Mouse (Mus musculus) mature B cell (primary cell): Measurements from ENCODE around the gene Tnf.

Source experiments
- in situ Hi-C: fragments of 300-500 bp; cut with MboI; formaldehyde crosslinking; loops from 2 replicates; pipeline ENCODE4 v1.14.3; 2019

Tnf gene

DNA sequence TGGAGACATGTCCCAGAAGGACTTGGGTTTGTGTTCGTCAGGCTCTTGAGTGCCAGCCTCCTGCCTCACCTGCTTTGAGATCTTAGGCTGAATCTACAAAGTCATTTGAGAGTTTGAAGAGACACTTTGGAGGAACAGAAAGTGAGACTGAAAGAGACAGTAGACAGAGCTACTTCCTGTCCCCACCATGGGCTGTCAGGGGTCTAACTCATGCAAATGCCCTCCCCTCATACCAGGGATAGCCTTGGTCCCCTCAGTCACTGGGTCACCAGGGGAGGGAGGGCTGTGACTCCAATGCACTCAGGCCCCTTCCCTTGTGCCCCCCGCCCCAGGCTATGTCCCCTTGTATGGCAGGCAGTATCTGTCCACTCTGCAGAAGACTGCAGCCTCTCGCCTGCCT is 28.5 kb downstream of the Tnf start:
- in situ Hi-C loops, result no loop called here

DNA sequence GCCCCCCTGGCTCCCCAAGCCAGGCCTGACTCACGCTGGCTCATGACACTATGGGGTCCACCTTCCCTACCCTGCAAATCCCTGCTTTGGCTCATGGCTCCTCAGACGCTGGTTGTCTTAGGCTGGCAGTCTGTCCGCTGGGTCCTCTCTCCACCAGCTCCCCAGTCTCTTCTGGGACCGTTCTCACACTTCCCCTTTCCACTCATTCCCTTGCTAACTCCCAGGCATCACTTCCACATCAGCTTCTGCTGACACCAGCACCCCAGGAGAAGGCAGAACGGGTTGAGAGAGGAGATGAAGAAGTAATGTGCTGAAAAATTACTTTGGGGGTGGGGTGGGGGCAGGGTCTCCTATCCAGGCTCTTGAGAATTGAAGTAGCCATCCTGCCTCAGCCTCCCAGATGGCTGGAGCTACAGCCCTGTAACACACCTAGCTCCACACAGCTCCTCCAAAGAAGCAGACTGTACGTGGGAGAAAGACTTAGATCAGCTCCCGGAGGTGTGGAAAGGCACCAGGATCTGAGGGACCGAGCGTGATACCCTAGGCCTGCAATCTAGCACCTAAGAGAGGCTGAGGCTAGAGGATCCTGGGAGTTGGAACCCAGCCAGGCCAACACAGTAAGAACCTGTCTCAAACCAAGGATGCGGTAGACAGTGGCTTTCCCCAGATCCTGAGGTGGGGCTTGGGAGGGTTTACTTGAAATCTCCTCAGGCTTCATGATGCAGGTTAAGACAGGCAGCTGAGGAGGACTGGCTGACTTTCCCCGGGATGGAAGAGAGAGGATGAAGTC is 29.2 kb downstream of the Tnf start:
- in situ Hi-C loops, result no loop called here

DNA sequence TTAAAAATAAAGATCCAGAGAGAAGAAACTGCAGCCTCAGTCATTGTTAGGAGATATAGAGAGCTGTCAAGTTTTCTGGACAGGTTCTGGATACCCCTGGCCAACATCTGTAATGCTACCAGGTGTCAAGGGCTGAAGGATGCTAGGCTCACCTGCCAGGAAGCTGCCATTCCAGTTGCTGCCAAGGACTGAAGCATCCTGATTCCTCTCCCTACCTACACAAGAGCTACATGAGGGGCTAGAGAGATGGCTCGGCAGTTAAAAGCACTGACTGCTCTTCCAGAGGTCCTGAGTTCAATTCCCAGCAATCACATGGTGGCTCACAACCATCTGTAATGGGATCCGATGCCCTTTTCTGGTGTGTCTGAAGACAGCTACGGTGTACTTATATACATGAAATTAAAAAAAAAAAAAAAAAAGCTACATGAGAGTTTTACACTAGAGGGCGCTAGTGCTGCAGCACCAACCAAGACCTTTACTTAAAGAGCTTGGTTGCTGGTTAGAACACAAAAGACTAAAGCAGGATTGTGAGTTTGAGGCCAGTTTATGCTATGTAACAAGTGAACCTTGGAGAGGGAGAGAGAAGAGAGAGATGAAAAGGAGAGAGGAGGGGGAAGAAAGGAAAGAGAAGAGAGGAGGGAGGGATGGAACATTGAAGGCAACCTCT is 33.1 kb downstream of the Tnf start:
- in situ Hi-C loops, result loop anchor here (5.0 kb wide), 1 partner anchor 64 kb away; the partner anchor contains the start of gene Atp6v1g2

DNA sequence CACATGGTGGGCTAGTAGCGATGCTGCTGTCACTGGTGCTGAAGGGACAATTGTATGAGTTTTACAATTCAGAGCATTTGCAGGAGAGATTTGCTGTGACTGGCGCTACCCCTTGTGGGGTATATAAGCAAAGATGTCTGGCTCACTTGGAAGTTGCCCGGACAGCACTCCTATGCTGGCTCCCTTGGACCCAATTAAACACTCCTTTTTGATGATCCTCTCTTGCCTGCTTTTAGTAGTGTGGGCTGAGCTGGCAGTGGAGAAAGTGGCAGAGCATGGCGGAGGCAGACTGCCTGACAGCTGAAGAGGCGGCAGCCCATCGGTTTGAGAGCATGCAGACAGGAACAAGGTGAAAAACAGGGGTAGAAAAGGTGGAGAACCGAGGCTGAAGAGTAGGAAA is 34.0 kb downstream of the Tnf start:
- in situ Hi-C loops, result loop anchor here (5.0 kb wide), 1 partner anchor 65 kb away; the partner anchor contains the start of gene Atp6v1g2

DNA sequence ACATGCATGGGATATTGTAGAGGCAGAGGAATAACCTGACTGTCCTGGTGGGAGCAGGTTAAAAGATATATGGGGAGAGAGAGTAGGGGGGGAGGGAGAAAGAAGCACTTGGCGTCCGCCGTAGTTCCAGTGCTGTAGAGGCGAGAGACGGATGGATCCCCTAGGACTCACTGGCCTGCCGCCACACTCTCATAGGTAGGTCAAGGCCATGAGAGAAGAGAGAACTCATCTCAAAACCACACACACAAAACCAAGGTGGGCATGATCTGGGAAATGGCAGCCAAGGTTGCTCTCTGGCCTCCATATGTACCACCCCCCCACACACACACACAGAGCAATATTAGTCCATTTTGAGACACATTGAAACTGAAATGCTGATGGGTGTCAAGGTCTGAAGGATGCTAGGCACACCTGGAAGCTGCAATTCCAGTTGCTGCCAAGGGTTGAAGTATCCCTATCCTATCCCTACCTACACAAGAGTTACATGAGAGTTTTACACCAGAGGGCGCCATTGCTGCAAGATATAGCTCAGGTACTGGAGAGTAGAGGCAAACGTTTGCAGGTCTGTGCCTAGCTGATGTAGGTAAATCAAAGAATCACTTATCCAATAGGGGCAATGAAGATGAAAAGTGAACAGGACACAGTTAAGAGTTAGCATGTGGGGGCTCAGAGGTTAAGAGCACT is 35.3 kb downstream of the Tnf start:
- in situ Hi-C loops, result loop anchor here (5.0 kb wide), 1 partner anchor 66 kb away; the partner anchor contains the start of gene Atp6v1g2

DNA sequence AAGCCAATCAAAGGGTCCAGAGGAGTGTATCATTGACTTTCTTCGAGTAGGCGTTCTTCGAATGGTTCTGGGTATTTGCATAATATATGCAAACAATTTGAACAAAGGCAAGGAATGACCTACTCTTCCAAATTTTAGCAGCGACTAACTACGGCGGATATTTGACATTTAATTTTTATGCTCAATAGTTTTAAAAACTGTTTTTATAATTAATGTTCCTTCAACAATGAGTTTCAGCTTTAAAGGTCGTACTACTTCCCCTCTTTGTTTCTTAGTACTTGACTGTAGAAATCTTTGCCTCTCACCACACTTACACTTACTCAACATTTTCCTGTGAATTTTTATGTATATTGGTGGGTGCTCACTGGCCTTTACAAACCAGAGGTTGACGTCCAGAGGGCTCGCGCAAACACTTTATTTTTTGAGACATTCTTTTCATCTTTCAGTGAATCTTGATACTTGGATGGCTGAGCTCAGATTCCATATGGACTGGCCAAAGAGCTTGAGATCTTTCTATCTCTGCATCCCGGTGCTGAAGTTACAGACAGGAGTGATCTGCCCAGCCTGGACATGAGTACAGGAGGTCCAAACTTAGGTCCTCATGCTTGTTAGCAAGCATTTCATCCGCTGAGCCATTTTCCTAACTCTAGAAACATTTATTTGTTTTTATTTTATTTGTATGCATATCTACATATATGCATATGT is 36.2 kb downstream of the Tnf start:
- in situ Hi-C loops, result loop anchor here (5.0 kb wide), 1 partner anchor 67 kb away; the partner anchor contains the start of gene Atp6v1g2

DNA sequence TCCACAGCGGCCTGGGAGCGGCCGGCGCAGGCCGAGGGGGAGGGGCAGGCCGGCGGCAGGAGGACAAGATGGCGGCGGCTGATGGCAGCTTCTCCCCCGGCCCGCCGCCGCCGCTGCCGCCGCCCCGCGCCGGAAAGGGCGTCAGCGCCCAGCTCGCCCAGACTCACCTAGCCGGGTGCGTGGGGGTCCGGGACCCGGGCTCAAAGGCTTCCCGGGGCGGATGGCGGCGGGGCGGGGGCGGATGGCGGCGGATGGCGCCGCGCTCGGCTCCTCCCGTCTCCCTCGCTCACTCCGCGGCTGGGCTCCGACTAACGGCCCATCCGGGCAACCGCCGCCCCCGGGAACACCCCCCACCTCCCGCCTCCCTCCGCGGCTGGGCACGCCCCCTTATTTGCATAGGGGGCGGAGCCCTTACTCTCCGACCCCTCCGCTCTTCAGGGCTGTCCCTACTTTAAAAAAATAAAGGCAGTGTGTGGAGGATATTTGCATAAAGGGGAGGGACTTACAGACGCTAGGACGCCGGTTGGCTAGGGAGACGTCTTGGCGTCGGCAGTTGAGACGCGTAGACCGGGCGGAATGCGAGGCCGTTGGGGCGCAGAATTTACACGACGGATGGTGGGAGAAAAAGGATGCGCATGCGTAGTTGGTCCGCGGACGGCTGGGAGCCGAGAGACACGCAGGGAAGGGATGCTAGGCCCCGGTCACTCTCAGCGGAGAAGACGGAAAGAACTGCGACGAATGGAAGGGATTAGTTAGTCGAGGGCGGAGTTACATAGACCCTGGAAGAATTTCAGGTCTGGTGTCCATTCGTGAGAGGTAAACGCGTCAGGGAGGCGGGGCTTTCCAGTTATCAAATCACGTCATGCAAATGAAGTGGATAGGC is 37.0 kb downstream of the Tnf start, which contains the start of gene Prrc2a:
Gene Prrc2a, minus strand, starts transcription at position 330 of the 883 bp plus-strand sequence.
- in situ Hi-C loops, result loop anchor here (5.0 kb wide), 1 partner anchor 67 kb away; the partner anchor contains the start of gene Atp6v1g2

DNA sequence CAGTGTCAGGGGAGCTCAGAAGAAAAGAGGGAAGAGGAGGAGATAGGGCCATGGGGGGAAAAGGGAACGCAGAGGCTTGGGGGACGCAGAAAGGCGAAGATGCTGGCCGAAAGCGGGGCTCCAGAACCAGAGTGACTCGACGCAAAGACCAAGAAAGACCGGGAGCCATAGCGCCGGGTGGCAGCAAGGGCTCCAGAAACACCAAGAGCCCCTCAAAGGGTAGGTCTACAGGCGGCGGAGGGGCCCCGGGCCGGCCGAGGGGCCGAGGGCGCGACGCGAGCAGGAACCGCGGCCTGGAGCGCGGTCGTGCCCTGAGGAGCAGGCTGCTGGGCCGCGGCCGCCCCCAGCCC is 37.6 kb downstream of the Tnf start:
- in situ Hi-C loops, result no loop called here

DNA sequence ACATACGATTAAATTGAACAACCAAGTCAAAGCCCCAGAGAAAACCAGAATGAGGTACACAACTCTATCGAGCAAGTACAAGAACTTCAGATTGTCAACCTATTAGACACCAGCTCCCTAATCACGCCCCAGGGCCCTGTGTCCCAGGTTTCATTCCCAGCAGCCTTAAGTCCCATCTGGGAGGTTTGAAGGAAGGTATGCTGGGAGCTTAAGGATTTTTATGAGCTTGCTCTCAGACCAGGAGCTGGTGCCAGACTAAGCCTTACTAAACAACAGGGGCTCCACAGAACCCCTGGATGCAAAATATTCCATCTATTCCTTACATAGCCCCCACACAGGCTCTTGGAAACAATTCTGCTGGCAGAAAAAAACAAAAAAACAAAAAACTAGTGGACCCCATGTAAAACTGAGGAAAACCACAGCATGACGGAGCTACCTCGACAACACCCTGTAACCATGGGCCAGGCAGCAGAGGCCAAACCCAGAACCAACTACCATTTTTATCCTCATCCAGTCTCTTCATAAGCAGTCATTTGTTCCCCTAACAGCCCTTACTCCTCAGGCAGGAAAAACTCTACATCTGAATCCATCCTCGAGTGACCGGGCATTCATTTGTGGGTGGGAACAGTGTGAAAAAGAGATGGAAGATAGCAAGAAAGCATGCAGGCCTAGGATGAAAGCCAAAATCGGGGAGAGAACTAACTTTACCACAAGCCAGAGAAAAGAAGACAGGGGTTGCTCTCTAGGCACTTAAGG is 38.3 kb downstream of the Tnf start:
- in situ Hi-C loops, result no loop called here

DNA sequence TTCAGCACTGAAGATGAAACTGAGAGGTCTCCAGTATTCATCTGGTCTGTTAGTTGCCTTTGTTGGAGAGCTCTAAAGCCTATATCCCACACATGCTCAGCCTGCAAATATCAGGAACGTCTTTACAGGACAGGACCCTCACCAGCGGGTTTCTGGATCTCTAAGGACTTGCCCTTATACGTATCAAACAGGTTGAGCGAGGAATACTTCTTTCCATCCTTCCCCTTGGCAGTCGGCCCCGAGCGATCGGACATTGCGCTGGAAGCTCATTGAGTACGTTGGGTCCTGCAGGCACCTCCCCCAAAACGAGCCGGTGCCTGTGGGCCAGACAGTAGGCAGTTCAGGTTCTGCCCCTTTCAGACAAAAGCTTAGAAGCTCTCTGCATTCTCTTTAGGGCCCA is 39.1 kb downstream of the Tnf start:
- in situ Hi-C loops, result no loop called here

DNA sequence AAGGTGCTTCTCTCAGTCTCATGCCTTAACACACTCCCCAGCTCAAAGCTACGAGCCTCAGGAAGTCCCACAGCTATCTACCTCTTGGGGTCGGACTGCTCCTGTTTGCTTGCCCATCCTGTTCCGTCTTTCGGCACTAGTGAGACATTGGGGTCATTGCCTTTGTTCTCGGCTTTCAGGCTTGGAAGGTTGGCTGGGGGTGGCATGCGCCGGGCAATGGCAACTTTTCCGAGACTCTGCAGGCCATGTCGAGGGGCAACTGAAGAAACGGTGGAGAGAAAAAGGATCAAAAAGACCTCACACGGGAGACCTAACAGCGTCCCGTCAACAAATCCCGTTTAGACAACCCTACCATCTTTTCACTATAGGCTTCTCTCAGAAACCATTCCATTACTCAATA is 39.7 kb downstream of the Tnf start:
- in situ Hi-C loops, result no loop called here

DNA sequence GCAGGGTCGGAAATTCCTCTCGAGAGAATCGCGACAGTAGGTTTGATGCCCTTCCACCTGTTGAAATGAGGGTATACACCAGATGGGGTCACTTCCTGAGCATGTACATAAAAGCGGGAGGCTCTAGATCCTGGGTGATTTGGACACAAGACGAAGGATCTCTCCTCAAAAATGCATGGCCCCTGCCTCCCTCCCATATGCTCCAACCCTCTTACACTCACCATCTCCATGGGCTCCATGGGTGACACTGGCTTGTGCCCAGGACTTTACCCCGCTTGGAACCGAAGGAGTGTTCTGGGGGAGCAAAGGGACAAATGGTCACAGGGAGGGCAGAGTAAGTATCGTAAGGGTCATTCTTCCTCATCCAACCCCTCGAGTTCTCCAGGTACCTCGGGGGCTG is 40.4 kb downstream of the Tnf start:
- in situ Hi-C loops, result no loop called here

DNA sequence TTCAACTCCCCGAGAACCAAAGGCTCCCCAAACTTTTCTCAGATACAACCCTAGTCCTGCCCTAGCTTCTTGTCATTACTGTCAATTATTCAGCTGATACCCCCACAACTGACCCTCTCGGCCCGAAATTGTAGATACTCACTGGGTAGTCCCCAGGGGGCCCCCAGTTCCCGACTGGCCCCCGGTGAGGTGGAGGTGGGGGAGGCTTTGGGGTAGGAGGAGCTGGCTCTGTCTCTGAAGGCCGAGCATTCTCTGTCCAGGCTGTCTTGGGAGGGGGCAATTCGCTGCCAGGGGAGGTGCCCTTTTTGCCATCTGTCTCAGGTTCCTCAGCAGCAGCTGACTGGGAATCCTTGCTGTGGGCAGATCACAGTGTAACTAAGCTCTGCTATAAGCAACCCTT is 42.2 kb downstream of the Tnf start:
- in situ Hi-C loops, result no loop called here

DNA sequence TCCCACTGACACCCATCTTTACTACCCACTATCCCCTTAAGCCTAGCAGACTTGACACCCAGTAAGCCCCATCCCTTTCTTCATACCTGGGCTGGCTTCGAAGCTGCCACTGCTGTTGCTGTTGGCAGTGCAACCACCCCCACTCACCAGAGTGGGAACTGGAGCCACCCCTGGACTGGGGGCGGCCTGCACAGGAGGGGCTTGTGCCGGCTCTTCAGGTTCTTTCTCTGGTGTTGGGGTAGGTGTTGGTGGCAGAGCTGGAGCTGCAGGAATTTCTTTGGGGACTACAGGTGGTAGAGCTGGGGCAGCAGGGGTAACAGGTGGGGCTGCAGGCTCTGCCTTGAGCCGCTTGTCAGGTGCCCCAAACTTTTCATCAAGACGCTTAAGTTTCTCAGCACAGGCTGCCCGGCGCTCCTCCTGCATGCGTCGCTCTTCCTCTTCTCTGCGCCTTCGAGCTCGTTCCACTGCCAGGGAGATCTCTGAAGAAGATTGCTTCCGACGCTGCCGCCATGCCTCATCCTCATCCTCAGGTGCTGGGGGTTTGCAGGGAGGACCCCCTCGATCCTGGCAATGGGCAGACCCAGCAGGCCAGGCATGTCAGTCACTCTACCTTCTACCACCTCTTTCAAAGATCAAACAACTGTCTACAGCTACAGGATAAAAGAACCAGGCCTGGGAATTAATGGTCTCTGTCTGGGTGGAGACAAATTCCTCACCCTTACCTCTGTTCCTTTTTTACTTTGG is 42.8 kb downstream of the Tnf start:
- in situ Hi-C loops, result no loop called here

DNA sequence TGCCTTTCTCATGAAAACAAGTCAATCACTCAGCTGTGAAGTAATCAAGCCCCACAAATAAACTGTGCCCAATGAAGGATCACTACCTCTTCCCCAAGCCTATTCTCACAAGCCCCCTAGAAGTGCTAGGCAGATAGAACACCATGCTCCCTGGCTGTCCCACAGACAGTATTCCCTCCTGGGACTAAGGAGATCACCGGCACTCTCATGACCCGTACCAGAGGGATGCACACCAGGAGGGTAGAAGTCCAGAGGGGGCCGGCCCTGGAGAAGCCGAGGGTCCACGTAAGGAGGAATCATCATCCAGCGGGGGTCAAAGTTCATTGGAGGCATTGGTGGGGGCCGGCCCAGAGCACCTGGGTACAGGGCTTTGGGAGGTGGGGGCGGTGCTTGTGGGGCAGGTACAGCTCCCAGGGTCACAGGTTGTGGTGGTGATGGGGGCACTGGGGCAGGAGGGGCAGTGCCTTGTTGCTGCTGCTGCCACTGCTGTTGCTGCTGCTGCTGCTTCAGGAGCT is 44.1 kb downstream of the Tnf start:
- in situ Hi-C loops, result no loop called here

DNA sequence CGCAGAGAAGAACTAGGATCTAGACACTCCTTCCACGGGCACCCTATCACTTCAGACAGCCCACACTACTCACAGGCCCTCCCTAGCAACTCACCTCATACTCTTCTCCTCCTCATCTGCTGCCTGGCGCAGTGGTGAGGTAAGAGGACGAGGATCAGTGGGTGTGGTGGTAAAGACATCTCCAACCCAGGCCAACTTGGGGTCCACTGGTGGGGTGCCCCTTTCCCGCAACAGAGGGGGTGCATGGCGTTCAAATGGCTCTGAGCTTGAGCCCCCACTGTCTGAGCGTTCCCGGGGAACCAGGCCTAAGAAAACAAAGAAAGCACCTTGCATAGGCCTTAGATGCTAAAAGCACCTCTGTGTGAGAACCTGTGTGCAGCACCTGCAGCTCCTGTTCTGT is 44.6 kb downstream of the Tnf start:
- in situ Hi-C loops, result no loop called here

DNA sequence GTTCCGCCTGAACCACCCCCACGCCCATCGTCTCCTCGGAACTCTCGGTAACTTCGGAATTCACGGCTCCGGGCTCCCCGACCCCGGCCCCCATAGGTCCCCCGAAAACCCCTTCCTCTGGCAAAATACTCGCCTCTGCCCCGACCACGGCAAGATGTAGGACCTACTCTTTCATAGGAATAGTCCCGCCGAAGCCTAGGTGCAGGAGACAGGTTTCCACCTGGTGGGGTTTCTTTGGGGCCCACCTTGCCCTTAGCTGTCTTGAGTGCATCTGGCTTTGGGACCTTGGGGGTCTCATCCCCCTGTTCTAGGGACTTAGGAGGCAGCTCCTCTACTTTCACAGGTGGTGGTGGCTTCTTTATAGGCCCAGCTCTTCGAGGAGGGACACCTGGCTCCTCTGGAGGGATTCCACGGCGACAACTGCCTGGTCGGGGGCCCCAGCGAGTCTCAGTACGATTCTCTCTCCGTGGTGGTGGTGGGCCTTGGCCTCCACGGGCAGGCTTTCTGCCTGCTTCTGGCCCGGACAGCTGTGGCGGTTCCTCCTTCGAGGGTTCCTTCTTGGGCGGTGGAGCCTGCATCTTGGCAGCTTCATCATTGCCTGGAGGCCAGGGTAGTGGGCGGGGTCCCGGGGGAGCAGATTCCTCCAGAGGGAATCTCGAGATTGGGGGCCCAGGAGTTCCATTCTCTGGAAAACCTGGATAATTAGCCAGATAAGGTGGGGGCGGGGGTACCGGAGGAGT is 45.2 kb downstream of the Tnf start:
- in situ Hi-C loops, result no loop called here

DNA sequence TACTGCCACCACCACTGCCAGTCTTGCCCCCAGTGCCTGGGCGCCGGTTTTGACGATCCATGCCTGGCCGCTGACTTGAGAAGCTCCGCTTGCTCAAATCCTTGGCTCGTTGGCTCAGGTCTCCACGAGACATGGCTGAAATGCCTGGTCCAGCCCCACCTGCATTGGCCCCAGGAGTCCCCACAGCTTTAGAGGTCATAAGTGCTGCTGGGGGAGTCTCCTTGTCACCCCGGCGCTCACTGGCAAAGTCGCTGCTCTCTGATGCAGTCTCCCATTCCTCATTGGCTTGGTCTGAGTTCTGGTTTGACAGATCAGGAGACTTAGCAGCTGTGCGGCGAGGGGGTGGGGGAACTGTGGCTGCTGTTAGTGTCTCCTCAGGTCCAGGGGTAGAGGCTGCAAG is 46.4 kb downstream of the Tnf start:
- in situ Hi-C loops, result no loop called here

DNA sequence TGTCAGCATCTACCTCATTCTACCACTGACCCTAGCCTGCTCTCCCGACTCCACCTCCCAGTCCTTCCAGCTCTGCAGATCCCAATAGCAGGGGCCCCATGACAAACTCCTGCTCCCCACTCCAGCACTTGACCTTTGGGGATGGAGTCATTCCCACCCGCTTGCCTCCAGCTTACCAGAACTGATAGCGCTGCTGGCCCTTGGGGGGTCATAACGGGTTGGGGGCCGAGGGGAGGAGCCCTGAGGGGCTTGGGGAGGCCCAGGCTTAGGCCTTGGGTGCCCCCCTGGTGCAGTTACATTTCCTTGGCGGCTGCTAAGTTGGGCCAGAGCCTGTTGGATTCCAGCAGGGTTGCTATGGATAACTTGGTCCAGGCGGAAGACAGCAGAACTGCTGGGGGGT is 47.2 kb downstream of the Tnf start:
- in situ Hi-C loops, result no loop called here
